Mouse (Mus musculus): ENCODE data around the gene Dusp18. TPM values are rescaled to one million over a fixed set of nuclear protein-coding genes. Genes with fewer than 3 reads are reported as not detected.

Dusp18 gene
- total and polyA plus RNA-seq, 3 experiments: 0.81 to 2.2 TPM; not detected in 1

GRCm38 (mm10) chr11:3909236-3909635 is 14.2 kb downstream of the Dusp18 start:
- Histone ChIP-seq H3K9me3 (replicated peaks; ENCODE audit: insufficient read depth, low read length) (no peaks in the 10 kb centered on the region), H3K36me3 (ENCODE audit: control insufficient read depth in 1 of 2, insufficient read depth in 2 of 2, low read length in 2 of 2) (peaks cover 0 to 10% of the 10 kb centered on the region in 2 experiments; a peak in 2 of 4 replicates), H3K4me3 (ENCODE audit: control insufficient read depth in 1 of 2, insufficient read depth in 1 of 2, low read depth in 2 of 2, low read length in 2 of 2) (no peak overlapping the region), H3K27me3 (ENCODE audit: control insufficient read depth in 1 of 2, insufficient read depth in 2 of 2, low read length in 2 of 2) (no peaks in the 10 kb centered on the region), H3K79me2 (ENCODE audit: control insufficient read depth, insufficient read depth, low read length, poor library complexity) (peaks cover 17% of the 10 kb centered on the region), H3K4me1 (ENCODE audit: control insufficient read depth in 1 of 2, insufficient read depth in 2 of 2, low read length in 2 of 2) (peaks cover 9 to 30% of the 10 kb centered on the region in 2 experiments; a peak in 3 of 4 replicates), H3K9ac (ENCODE audit: control insufficient read depth, low read depth, low read length, poor library complexity, severe bottlenecking) (no peak overlapping the region), H3K27ac (ENCODE audit: control insufficient read depth, low read depth, low read length) (no peak overlapping the region)
- no peak for TF ChIP-seq MYB (IDR thresholded peaks at IDR 0.05; ENCODE audit: low read depth, low read length)
- TF ChIP-seq MAFK (IDR thresholded peaks at IDR 0.05; ENCODE audit: borderline replicate concordance, low read depth, low read length): no peak
- no peak for TF ChIP-seq POLR2AphosphoS5 (IDR thresholded peaks at IDR 0.05; ENCODE audit: borderline replicate concordance, low read depth, low read length)
- no peak for TF ChIP-seq TAL1 (IDR thresholded peaks at IDR 0.05; ENCODE audit: low read length)
- TF ChIP-seq CHD2 (IDR thresholded peaks at IDR 0.05; ENCODE audit: low read length): no peak
- TF ChIP-seq MAZ (IDR thresholded peaks at IDR 0.05; ENCODE audit: low read depth, low read length): no peak
- TF ChIP-seq GABPA (IDR thresholded peaks at IDR 0.05; ENCODE audit: low read depth, low read length): no peak
- no peak for TF ChIP-seq MEF2A (IDR thresholded peaks at IDR 0.05; ENCODE audit: extremely low read depth, insufficient replicate concordance, low read depth, low read length, poor library complexity, severe bottlenecking)
- no peak for TF ChIP-seq USF2 (IDR thresholded peaks at IDR 0.05; ENCODE audit: borderline replicate concordance in 1 of 2, insufficient read depth in 1 of 2, low read depth in 1 of 2, low read length in 2 of 2)
- no peak for TF ChIP-seq GATA1 (IDR thresholded peaks at IDR 0.05; ENCODE audit: low read depth, low read length)
- no peak for TF ChIP-seq CTCF (IDR thresholded peaks at IDR 0.05 in 2 of 3, conservative IDR thresholded peaks at IDR 0.05 in 1 of 3; ENCODE audit: control insufficient read depth in 1 of 3, insufficient read depth in 1 of 3, low read depth in 2 of 3, low read length in 3 of 3, poor library complexity in 1 of 3, severe bottlenecking in 1 of 3)
- no peak for DNase-seq (ENCODE audit: low read depth, low spot score)

- peak overlapping the region; percentile 30; the same call in 1 of the 2 replicates for H3K9ac ChIP-seq (ENCODE audit: control insufficient read depth, low read depth, low read length, poor library complexity, severe bottlenecking)
- no peaks in the 10 kb centered on the region for H3K9me3 ChIP-seq (replicated peaks; ENCODE audit: insufficient read depth, low read length)
- peaks cover 0 to 10% of the 10 kb centered on the region in 2 experiments; a peak in 2 of 4 replicates for H3K36me3 ChIP-seq (ENCODE audit: control insufficient read depth in 1 of 2, insufficient read depth in 2 of 2, low read length in 2 of 2)
- TF ChIP-seq RAD21 (IDR thresholded peaks at IDR 0.05; ENCODE audit: low read depth, low read length): no peak
- TF ChIP-seq USF2 (IDR thresholded peaks at IDR 0.05; ENCODE audit: borderline replicate concordance in 1 of 2, insufficient read depth in 1 of 2, low read depth in 1 of 2, low read length in 2 of 2): 0 out of 4 replicates have a peak, but pooled peaks of 1 of the 2 experiments have one; percentile 32
- TF ChIP-seq POLR2AphosphoS5 (IDR thresholded peaks at IDR 0.05; ENCODE audit: borderline replicate concordance, low read depth, low read length): no peak
- peak; percentile 13; the same call in 1 of the 2 replicates for TF ChIP-seq SIN3A (IDR thresholded peaks at IDR 0.05; ENCODE audit: low read length)
- peak; percentile 81 for TF ChIP-seq MYC (IDR thresholded peaks at IDR 0.05; ENCODE audit: low read depth, low read length)
- no peak for TF ChIP-seq UBTF (IDR thresholded peaks at IDR 0.05; ENCODE audit: borderline replicate concordance, insufficient read depth, low read depth, low read length)
- TF ChIP-seq USF1 (IDR thresholded peaks at IDR 0.05; ENCODE audit: low read depth, low read length): peak; percentile 84
- no peak for TF ChIP-seq ZMIZ1 (IDR thresholded peaks at IDR 0.05; ENCODE audit: low read depth, low read length)
- TF ChIP-seq TCF12 (IDR thresholded peaks at IDR 0.05; ENCODE audit: low read depth, low read length): 0 out of 2 replicates have a peak, but pooled peaks have one; percentile 5
- no peak for TF ChIP-seq ELF1 (IDR thresholded peaks at IDR 0.05; ENCODE audit: low read depth, low read length)
- peak; percentile 71; the same call in 1 of the 2 replicates for TF ChIP-seq BHLHE40 (IDR thresholded peaks at IDR 0.05; ENCODE audit: borderline replicate concordance, low read depth, low read length)
- TF ChIP-seq TAL1 (IDR thresholded peaks at IDR 0.05; ENCODE audit: low read length): no peak
- TF ChIP-seq MEF2A (IDR thresholded peaks at IDR 0.05; ENCODE audit: extremely low read depth, insufficient replicate concordance, low read depth, low read length, poor library complexity, severe bottlenecking): no peak
- TF ChIP-seq CTCF (IDR thresholded peaks at IDR 0.05 in 2 of 3, conservative IDR thresholded peaks at IDR 0.05 in 1 of 3; ENCODE audit: control insufficient read depth in 1 of 3, insufficient read depth in 1 of 3, low read depth in 2 of 3, low read length in 3 of 3, poor library complexity in 1 of 3, severe bottlenecking in 1 of 3): peak; percentile 12 to 45 (median 37); a peak in 4 of 6 replicates
- peak; percentile 23; the same call in 1 of the 2 replicates for TF ChIP-seq MAX (IDR thresholded peaks at IDR 0.05; ENCODE audit: low read length)
- TF ChIP-seq MXI1 (IDR thresholded peaks at IDR 0.05; ENCODE audit: low read depth, low read length): peak; percentile 8; the same call in 1 of the 2 replicates
- peak in 1 of 2 experiments; percentile 30; a peak in 1 of 4 replicates for TF ChIP-seq EP300 (IDR thresholded peaks at IDR 0.05; ENCODE audit: low read depth in 1 of 2, low read length in 2 of 2)
- no peaks in the 10 kb centered on the region for H3K27me3 ChIP-seq (ENCODE audit: control insufficient read depth in 1 of 2, insufficient read depth in 2 of 2, low read length in 2 of 2)
- H3K27ac ChIP-seq (ENCODE audit: control insufficient read depth, low read depth, low read length): peak overlapping the region; percentile 8; the same call in 1 of the 2 replicates
- H3K4me3 ChIP-seq (ENCODE audit: control insufficient read depth in 1 of 2, insufficient read depth in 1 of 2, low read depth in 2 of 2, low read length in 2 of 2): peak overlapping the region; percentile 8 to 12; a peak in 3 of 4 replicates
- DNase-seq (ENCODE audit: low read depth, low spot score): peak; percentile 56
- peaks cover 9 to 30% of the 10 kb centered on the region in 2 experiments; a peak in 3 of 4 replicates for H3K4me1 ChIP-seq (ENCODE audit: control insufficient read depth in 1 of 2, insufficient read depth in 2 of 2, low read length in 2 of 2)
- H3K79me2 ChIP-seq (ENCODE audit: control insufficient read depth, insufficient read depth, low read length, poor library complexity): peaks cover 17% of the 10 kb centered on the region
These were observed 15.7 kb downstream of the Dusp18 start for GRCm38 (mm10) chr11:3910513-3911310.

All from MEL (cell line).